Mouse (Mus musculus) spleen, adult 2 months (tissue): ENCODE results near the gene Gcc1.

Experiments
- CTCF ChIP-seq: fragments of 200-500 bp; IDR thresholded peaks from 2 replicates; pipeline ENCODE4 v1.5.1; 2011; ENCODE audit warnings: mild to moderate bottlenecking, inconsistent platforms; ENCODE audit not compliant: insufficient read depth, insufficient read length, insufficient replicate concordance; ENCODE audit errors: extremely low read depth
- POLR2A ChIP-seq: fragments of 200-500 bp; IDR thresholded peaks from 2 replicates; pipeline ENCODE4 v1.6.1; 2011; ENCODE audit warnings: low read depth, low read length, inconsistent platforms

DNA sequence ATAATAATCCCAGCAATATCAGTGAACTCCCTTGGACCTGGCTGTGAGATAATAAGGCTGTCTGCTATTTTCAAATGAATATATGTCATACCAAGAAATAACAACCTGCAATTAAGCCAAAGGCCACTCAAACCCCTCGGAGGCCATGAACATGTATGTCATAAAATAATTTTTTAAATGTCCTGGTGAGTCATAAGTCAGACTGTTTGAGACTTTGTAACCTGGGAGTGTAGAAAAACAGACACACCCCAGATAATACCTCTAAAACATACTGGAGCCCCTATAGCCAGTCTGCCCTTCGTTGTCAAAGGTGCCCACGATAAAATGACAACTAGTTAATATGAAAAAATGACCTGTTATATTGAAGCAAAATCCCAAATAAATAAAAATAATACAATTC, 39.2 kb downstream of the Gcc1 start:
- TF ChIP-seq POLR2A (no peak), CTCF (no peak)
